ENCODE assay signal across 9 mouse cellular contexts in genomic region chrX:58490861-58491260, GRCm38 (mm10).
DNase-seq lines count a peak whose midpoint lies in the region; ATAC-seq and TF ChIP-seq lines count a peak whose summit lies in the region.
"Had no signal": no experiment of that assay in that cellular context is flagged by ENCODE, and none has a peak within 500 bp of the region (broad histone marks: within the 10 kb centered on the region; RNA-seq: fewer than 3 reads in every experiment).

No protein-coding gene starts in this region.

- TF ChIP-seq CTCF in testis, adult 2 months (IDR thresholded peaks at IDR 0.05; ENCODE audit: control insufficient read depth, insufficient read depth, insufficient replicate concordance, low read depth, low read length) = peak; percentile 4; the same call in 1 of the 2 replicates

- H3K4me3 ChIP-seq in testis, adult 2 months (ENCODE audit: control insufficient read depth, low read depth, low read length) = no peak overlapping the region
- H3K4me3 ChIP-seq: heart, embryonic 10.5 days had no signal

- H3K27me3 ChIP-seq in testis, adult 2 months (ENCODE audit: control insufficient read depth, insufficient read depth, low read length) = no peaks in the 10 kb centered on the region

- no peak for ATAC-seq in erythroblast, adult 5-6 weeks (replicated peaks; ENCODE audit: low FRiP score, poor library complexity, severe bottlenecking)

- no peak for TF ChIP-seq POLR2A in testis, adult 2 months (IDR thresholded peaks at IDR 0.05; ENCODE audit: control insufficient read depth, low read depth, low read length)

- H3K36me3 ChIP-seq in testis, adult 2 months (ENCODE audit: control insufficient read depth, insufficient read depth, low read length) = no peaks in the 10 kb centered on the region
- H3K36me3 ChIP-seq: heart, embryonic 10.5 days had no signal

- no peaks in the 10 kb centered on the region for H3K4me1 ChIP-seq in testis, adult 2 months (ENCODE audit: control insufficient read depth, insufficient read depth, low read length)
- H3K4me1 ChIP-seq: heart, embryonic 10.5 days had no signal

- H3K27ac ChIP-seq in testis, adult 2 months (ENCODE audit: control insufficient read depth, insufficient read depth, low read depth, low read length) = no peak overlapping the region
- H3K27ac ChIP-seq: heart, embryonic 10.5 days had no signal

- DNase-seq in cerebellum, adult 8-10 months = peak; percentile 14
- DNase-seq in cerebellum, adult 11 months = no peak
- peak; percentile 2 to 3 for DNase-seq in kidney, postnatal 36 days
- no peak for DNase-seq in kidney, adult 8-10 months
- DNase-seq in testis, postnatal 10 days (ENCODE audit: low spot score) = no peak
- no peak for DNase-seq in yolk sac, embryonic 10.5 days (ENCODE audit: low spot score)

Comparison
In these comparisons a context has a peak if more than half of its experiments do, and no peak if none do; other contexts are left out.
1. DNase-seq: peak in cerebellum, adult 8-10 months (single experiment) and kidney, postnatal 36 days (2 of 2); none in cerebellum, adult 11 months (single experiment), kidney, adult 8-10 months (0 of 2), testis, postnatal 10 days (single experiment) and yolk sac, embryonic 10.5 days (single experiment).